Mouse (Mus musculus): ENCODE measurements around the gene Cdc20. TPM values are rescaled to one million over a fixed set of nuclear protein-coding genes. Genes with fewer than 3 reads are reported as not detected.

The Cdc20 gene
- 2.9 TPM for total RNA-seq (2023)

GRCm38 (mm10) chr4:118436820-118437603 lies at the start of gene Cdc20:
TSS of gene Cdc20 (minus strand) at chr4:118437352.

GRCm38 (mm10) chr4:118457345-118457975 lies 20.3 kb upstream of the Cdc20 start, which contains the start of gene Mpl:
TSS of gene Mpl (minus strand) at chr4:118457513.

GRCm38 (mm10) chr4:118427768-118428451 lies 9.2 kb downstream of the Cdc20 start, which contains the start of gene Elovl1:
TSS of gene Elovl1 (plus strand) at chr4:118428093.

DNA sequence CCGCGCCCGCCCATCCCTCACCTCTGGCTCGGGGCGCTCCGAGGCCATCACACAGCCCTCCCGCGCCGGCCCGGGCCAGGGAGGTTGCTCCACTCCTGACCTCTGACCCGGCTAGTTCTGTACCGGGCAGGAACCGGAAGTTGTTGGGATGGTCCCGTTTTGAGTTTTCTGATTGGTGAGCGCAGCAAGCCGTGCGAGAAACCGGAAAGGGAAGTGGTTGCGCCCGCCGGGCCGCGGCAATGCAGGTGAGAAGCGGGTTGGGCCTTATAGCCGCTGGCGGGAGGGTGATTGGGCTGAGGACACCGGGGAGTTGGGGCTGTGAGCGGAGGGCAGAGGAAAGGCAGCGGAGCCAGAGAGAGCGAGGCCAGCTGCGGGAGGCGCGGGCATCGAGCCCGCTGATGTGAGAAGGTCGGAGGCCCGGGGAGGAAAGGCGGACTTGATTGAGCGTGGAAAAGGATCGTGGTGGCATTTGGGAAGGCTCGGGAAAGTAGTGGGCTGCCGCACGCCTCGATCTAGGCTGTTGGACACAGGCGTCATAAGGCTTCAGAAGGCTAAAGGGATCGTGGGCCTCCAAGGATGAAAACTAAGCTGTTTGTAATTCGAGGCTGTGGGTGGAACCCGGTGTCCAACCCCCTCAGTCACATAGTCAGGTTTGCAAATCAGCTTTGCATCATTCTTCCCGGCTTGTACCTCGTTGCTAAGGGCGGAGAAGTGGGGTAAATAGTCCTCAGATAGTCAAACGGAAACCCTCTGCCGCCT lies 27.8 kb downstream of the Cdc20 start, which contains the start of the genes Szt2 and Med8:
Szt2 (minus strand) TSS at position 132 of the 759 bp plus-strand sequence.
Med8 (plus strand) TSS at position 196 of the 759 bp plus-strand sequence.

Other genes with a start within 250 kb of the Cdc20 start
- 2.6 TPM for gene Ptprf, start 145.9 kb downstream of the Cdc20 start, total RNA-seq (2023)
- gene Szt2, start 28.1 kb downstream of the Cdc20 start, total RNA-seq (2023), result 71.8 TPM
- 73.3 TPM for gene Med8, start 28.0 kb downstream of the Cdc20 start, total RNA-seq (2023)
- 40.2 TPM for gene Elovl1, start 9.3 kb downstream of the Cdc20 start, total RNA-seq (2023)
- 0.33 TPM for gene Mpl, start 20.2 kb upstream of the Cdc20 start, total RNA-seq (2023)
- gene Tie1, start 52.7 kb upstream of the Cdc20 start, total RNA-seq (2023), result 0.68 TPM
- gene 2610528J11Rik, start 89.6 kb upstream of the Cdc20 start, total RNA-seq (2023), result not detected
- gene Tmem125, start 106.7 kb upstream of the Cdc20 start, total RNA-seq (2023), result not detected
- not detected for gene Cfap57, start 183.4 kb upstream of the Cdc20 start, total RNA-seq (2023)
- 66.0 TPM for gene Ebna1bp2, start 183.4 kb upstream of the Cdc20 start, total RNA-seq (2023)
- gene Olfr62, start 221.6 kb upstream of the Cdc20 start, total RNA-seq (2023), result not detected